Mouse (Mus musculus): Measurements from ENCODE around the gene Zmynd15. TPM values are rescaled to one million over a fixed set of nuclear protein-coding genes. Genes with fewer than 3 reads are reported as not detected.
A peak's percentile ranks its signal among the peaks of the same experiment; 100 is the strongest.

Gene Zmynd15
- total and polyA plus RNA-seq, 3 experiments: 0.14 TPM; not detected in 2

DNA sequence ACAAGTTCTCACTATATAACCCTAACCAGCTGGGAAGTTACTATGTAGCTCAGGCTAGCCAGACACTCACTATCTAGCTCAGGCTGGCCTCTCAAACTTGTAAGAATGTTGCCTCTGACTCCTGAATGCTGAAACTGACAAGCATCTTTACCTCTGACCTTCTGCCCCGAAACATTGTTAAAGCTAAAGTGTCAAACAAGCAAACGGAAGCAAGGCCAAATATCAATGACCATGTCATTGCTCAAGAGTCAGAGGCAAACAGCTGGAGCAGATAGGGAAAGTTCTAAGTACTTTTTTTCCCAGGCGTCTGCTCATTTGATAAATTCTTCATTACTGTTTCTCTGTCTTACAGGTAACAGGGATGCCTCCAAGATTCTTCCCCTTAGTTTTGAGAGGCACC, 42.8 kb downstream of the Zmynd15 start:
- H3K9ac ChIP-seq (ENCODE audit: control insufficient read depth, low read depth, low read length, poor library complexity, severe bottlenecking): no peak overlapping the region
- H3K27ac ChIP-seq (ENCODE audit: control insufficient read depth, low read depth, low read length): no peak overlapping the region
- H3K4me3 ChIP-seq (ENCODE audit: control insufficient read depth in 1 of 2, insufficient read depth in 1 of 2, low read depth in 2 of 2, low read length in 2 of 2): no peak overlapping the region
- TF ChIP-seq JUND (IDR thresholded peaks at IDR 0.05; ENCODE audit: low read depth, low read length) (no peak), TBP (IDR thresholded peaks at IDR 0.05; ENCODE audit: low read depth, low read length) (no peak), MYB (IDR thresholded peaks at IDR 0.05; ENCODE audit: low read depth, low read length) (no peak), POLR2AphosphoS2 (IDR thresholded peaks at IDR 0.05; ENCODE audit: low read length) (no peak), USF1 (IDR thresholded peaks at IDR 0.05; ENCODE audit: low read depth, low read length) (no peak), TCF12 (IDR thresholded peaks at IDR 0.05; ENCODE audit: low read depth, low read length) (no peak), MXI1 (IDR thresholded peaks at IDR 0.05; ENCODE audit: low read depth, low read length) (no peak), CHD1 (IDR thresholded peaks at IDR 0.05; ENCODE audit: low read depth, low read length) (no peak), ZKSCAN1 (IDR thresholded peaks at IDR 0.05; ENCODE audit: low read depth, low read length) (no peak)
- H3K4me1 ChIP-seq (ENCODE audit: control insufficient read depth in 1 of 2, insufficient read depth in 2 of 2, low read length in 2 of 2): peaks cover 0 to 13% of the 10 kb centered on the region in 2 experiments; a peak in 2 of 4 replicates
- no peak for DNase-seq (ENCODE audit: low read depth, low spot score)
- peaks cover 12 to 19% of the 10 kb centered on the region in 2 experiments for H3K27me3 ChIP-seq (ENCODE audit: control insufficient read depth in 1 of 2, insufficient read depth in 2 of 2, low read length in 2 of 2)
- H3K36me3 ChIP-seq (ENCODE audit: control insufficient read depth in 1 of 2, insufficient read depth in 2 of 2, low read length in 2 of 2): peaks cover 0 to 12% of the 10 kb centered on the region in 2 experiments; a peak in 2 of 4 replicates
- H3K9me3 ChIP-seq (replicated peaks; ENCODE audit: insufficient read depth, low read length): no peaks in the 10 kb centered on the region
- H3K79me2 ChIP-seq (ENCODE audit: control insufficient read depth, insufficient read depth, low read length, poor library complexity): no peaks in the 10 kb centered on the region

DNA sequence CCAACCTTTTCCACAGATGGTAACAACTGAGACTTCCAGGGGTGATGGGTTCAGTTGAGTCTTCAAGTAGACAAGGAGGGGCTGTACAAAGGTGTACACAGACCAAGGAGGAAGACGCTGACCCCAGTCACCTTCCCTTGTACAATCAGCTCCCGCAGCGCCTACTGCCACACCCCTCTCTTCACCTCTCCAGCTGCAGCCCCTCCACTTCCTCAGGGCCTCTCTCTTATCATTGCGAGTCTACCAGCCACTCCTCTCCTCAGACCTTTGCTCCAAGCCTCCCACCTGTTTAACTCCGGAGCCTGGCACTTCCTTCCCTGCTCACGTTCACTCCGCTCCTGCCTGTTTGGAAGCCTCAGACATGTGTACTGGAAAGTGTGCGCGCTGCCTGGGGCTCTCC, 45.7 kb downstream of the Zmynd15 start, which contains the start of gene Tm4sf5:
Tm4sf5 (plus strand) TSS at position 275 of the 400 bp plus-strand sequence.
- no peak within 1 kb of the TSS for H3K27ac ChIP-seq (ENCODE audit: control insufficient read depth, low read depth, low read length)
- H3K27me3 ChIP-seq (ENCODE audit: control insufficient read depth in 1 of 2, insufficient read depth in 2 of 2, low read length in 2 of 2): peaks cover 12 to 17% of the 10 kb centered on the region in 2 experiments
- peak within 1 kb of the TSS in 1 of 2 experiments; percentile 65; a peak in 3 of 4 replicates for H3K4me3 ChIP-seq (ENCODE audit: control insufficient read depth in 1 of 2, insufficient read depth in 1 of 2, low read depth in 2 of 2, low read length in 2 of 2)
- H3K4me1 ChIP-seq (ENCODE audit: control insufficient read depth in 1 of 2, insufficient read depth in 2 of 2, low read length in 2 of 2): peaks cover 0 to 18% of the 10 kb centered on the region in 2 experiments; a peak in 2 of 4 replicates
- peaks cover 0 to 12% of the 10 kb centered on the region in 2 experiments; a peak in 2 of 4 replicates for H3K36me3 ChIP-seq (ENCODE audit: control insufficient read depth in 1 of 2, insufficient read depth in 2 of 2, low read length in 2 of 2)
- TF ChIP-seq POLR2AphosphoS5 (IDR thresholded peaks at IDR 0.05; ENCODE audit: borderline replicate concordance, low read depth, low read length): no peak
- TF ChIP-seq ZMIZ1 (IDR thresholded peaks at IDR 0.05; ENCODE audit: low read depth, low read length): no peak
- TF ChIP-seq MYB (IDR thresholded peaks at IDR 0.05; ENCODE audit: low read depth, low read length): no peak
- TF ChIP-seq ETS1 (IDR thresholded peaks at IDR 0.05; ENCODE audit: low read depth, low read length): 0 out of 2 replicates have a peak, but pooled peaks have one; percentile 54
- TF ChIP-seq MAZ (IDR thresholded peaks at IDR 0.05; ENCODE audit: low read depth, low read length): peak; percentile 49; the same call in 1 of the 2 replicates
- no peak for TF ChIP-seq CHD2 (IDR thresholded peaks at IDR 0.05; ENCODE audit: low read length)
- peak; percentile 52; the same call in 1 of the 2 replicates for TF ChIP-seq GATA1 (IDR thresholded peaks at IDR 0.05; ENCODE audit: low read depth, low read length)
- TF ChIP-seq KAT2A (conservative IDR thresholded peaks at IDR 0.05; ENCODE audit: low read depth, low read length): no peak
- peak; percentile 14; the same call in 1 of the 2 replicates for TF ChIP-seq SMC3 (IDR thresholded peaks at IDR 0.05; ENCODE audit: low read depth, low read length)
- no peak for TF ChIP-seq NRF1 (IDR thresholded peaks at IDR 0.05; ENCODE audit: insufficient read depth, low read depth, low read length, poor library complexity, severe bottlenecking)
- TF ChIP-seq UBTF (IDR thresholded peaks at IDR 0.05; ENCODE audit: borderline replicate concordance, insufficient read depth, low read depth, low read length): no peak
- no peak for TF ChIP-seq ZKSCAN1 (IDR thresholded peaks at IDR 0.05; ENCODE audit: low read depth, low read length)
- no peak for TF ChIP-seq ELF1 (IDR thresholded peaks at IDR 0.05; ENCODE audit: low read depth, low read length)
- peak; percentile 27 to 32; a peak in 1 of 4 replicates for TF ChIP-seq EP300 (IDR thresholded peaks at IDR 0.05; ENCODE audit: low read depth in 1 of 2, low read length in 2 of 2)
- no peak for TF ChIP-seq E2F4 (IDR thresholded peaks at IDR 0.05; ENCODE audit: borderline replicate concordance, low read depth, low read length)
- no peak for TF ChIP-seq RCOR1 (IDR thresholded peaks at IDR 0.05; ENCODE audit: low read depth, low read length)
- no peak for TF ChIP-seq POLR2A (IDR thresholded peaks at IDR 0.05; ENCODE audit: control insufficient read depth in 1 of 2, insufficient read depth in 1 of 2, low read depth in 1 of 2, low read length in 2 of 2, poor library complexity in 1 of 2)
- TF ChIP-seq SIN3A (IDR thresholded peaks at IDR 0.05; ENCODE audit: low read length): peak; percentile 32; the same call in 1 of the 2 replicates
- peak; percentile 39; the same call in 1 of the 2 replicates for TF ChIP-seq TCF12 (IDR thresholded peaks at IDR 0.05; ENCODE audit: low read depth, low read length)
- no peak for TF ChIP-seq GABPA (IDR thresholded peaks at IDR 0.05; ENCODE audit: low read depth, low read length)
- TF ChIP-seq JUND (IDR thresholded peaks at IDR 0.05; ENCODE audit: low read depth, low read length): no peak
- no peak for TF ChIP-seq RAD21 (IDR thresholded peaks at IDR 0.05; ENCODE audit: low read depth, low read length)
- no peak within 1 kb of the TSS; the same call in none of the 2 replicates for H3K9ac ChIP-seq (ENCODE audit: control insufficient read depth, low read depth, low read length, poor library complexity, severe bottlenecking)
- DNase-seq (ENCODE audit: low read depth, low spot score): peak; percentile 57
- no peaks in the 10 kb centered on the region for H3K9me3 ChIP-seq (replicated peaks; ENCODE audit: insufficient read depth, low read length)
- no peaks in the 10 kb centered on the region for H3K79me2 ChIP-seq (ENCODE audit: control insufficient read depth, insufficient read depth, low read length, poor library complexity)
